Mouse (Mus musculus): ENCODE measurements around the gene Olfr68.

- TF ChIP-seq CTCF (conservative IDR thresholded peaks at IDR 0.05; ENCODE audit: low read length), result no peak
- TF ChIP-seq NANOG (IDR thresholded peaks at IDR 0.05; ENCODE audit: borderline replicate concordance, low read length), result no peak
Observed at GRCm38 (mm10) chr7:103810746-103811145, 31.2 kb upstream of the Olfr68 start.
